Mouse (Mus musculus) granulocyte monocyte progenitor cell, adult 5-6 weeks (primary cell): ENCODE data around the gene Nenf. TPM values are rescaled to one million over a fixed set of nuclear protein-coding genes. Genes with fewer than 3 reads are reported as not detected.

Experiments
- ATAC-seq: replicated peaks from 2 replicates; pipeline ENCODE4 v1.8.0; 2016; ENCODE audit warnings: mild to moderate bottlenecking, moderate TSS enrichment, inconsistent platforms; ENCODE audit not compliant: poor library complexity, severe bottlenecking
- total RNA-seq, 2 experiments: library from RNA; stranded (forward) in 1 of 2; stranded (reverse) in 1 of 2; fragments of 200-712, 200-1000 nt in 1 of 2; fragments of >200 nt in 1 of 2; fragmentation: Nextera tagmentation in 1 of 2; gene quantifications; 2 replicates each; pipeline ENCODE4 v1.2.3; 2014 to 2017

Gene Nenf
- total RNA-seq (2014; fragmentation: Nextera tagmentation): 36.7 and 54.4 TPM in 2 replicates
- total RNA-seq (2017): 5.5 and 9.8 TPM in 2 replicates

- peak; percentile 81 for ATAC-seq
These were observed at the start of gene Nenf for GRCm38 (mm10) chr1:191317591-191318196. Gene Nenf (minus strand): TSS chr1:191318194.

GRCm38 (mm10) chr1:191364477-191364876 lies 46.5 kb upstream of the Nenf start:
- ATAC-seq: peak; percentile 88

DNA sequence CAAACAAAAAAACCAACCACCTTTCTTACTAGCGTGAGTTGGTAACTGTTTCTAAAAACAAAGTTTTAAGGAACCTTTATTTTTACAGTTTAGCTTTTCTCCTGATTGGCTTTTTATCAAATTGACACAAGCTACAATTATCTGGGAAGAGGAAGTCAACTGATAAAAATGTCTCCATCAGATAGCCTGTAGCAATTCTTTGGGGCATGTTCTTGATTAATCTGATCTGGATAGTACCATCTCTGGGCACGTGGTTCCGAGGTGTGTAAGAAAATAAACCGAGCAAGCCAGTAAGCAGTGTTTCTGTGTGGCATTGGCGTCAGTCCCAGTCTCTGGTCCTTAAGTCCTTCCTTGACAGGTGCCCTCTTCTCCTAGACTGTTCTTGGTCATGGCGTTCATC lies 44.4 kb upstream of the Nenf start:
- ATAC-seq: no peak

GRCm38 (mm10) chr1:191359478-191359877 lies 41.5 kb upstream of the Nenf start:
- ATAC-seq: no peak

GRCm38 (mm10) chr1:191356936-191357335 lies 38.9 kb upstream of the Nenf start:
- no peak for ATAC-seq

DNA sequence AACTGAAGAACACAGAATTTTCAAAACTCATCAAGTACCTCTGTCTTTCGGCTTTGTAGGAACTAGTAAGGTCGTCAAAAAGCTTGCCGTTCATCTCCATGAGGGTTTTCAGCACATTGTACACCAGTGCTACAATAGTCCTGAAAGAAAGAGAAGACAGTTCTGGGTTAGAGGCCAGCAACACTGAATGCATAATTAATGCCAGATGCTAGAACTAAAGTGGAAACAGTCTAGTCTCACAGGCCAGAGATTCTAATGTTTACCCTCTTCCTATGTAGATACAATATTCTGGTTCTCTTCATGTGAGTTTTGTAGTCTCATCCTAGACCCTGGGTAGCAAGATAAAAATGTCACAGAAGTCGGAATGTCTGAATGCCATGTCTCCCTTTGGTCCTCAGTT lies 35.8 kb upstream of the Nenf start:
- no peak for ATAC-seq

DNA sequence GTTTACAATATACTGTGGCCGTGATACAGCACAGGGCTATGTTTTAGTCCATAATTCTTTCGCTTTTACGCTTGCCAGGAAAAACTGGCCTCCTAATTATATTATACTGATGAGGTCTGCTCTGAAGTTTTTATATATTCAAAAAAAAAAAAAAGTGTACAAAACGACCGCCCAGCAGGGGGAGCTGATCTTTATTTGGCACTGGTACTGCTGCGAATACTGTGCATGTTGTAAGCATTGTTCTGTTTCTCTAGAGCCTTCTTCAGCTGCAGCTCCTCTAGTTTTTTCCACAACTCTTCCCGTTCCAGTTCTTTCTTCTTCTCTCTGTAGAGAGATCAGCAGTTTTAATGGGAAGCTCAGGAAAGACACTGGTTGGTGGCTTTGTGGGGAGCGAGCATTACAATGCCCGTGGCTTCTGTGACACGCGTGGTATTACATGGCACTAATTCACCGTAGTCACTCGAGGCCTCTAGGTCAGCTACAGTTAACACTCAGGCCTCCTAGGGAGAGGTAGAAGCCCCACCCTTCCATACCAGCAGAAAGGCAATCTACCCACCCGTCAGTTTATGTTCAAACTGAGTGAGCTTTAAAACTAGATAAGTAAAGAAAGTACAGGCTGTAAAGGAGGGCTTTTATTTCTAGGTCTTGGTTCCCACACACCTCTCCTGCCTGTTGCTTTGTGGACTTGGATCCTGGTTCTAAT lies 34.9 kb upstream of the Nenf start:
- no peak for ATAC-seq

GRCm38 (mm10) chr1:191350355-191350754 lies 32.4 kb upstream of the Nenf start:
- ATAC-seq: no peak

GRCm38 (mm10) chr1:191349486-191350037 lies 31.6 kb upstream of the Nenf start:
- ATAC-seq: no peak

- no peak for ATAC-seq
These were observed 31.0 kb upstream of the Nenf start for GRCm38 (mm10) chr1:191348996-191349395.

GRCm38 (mm10) chr1:191348592-191348991 lies 30.6 kb upstream of the Nenf start:
- no peak for ATAC-seq

- no peak for ATAC-seq
These were observed 29.6 kb upstream of the Nenf start for GRCm38 (mm10) chr1:191347602-191348001.

DNA sequence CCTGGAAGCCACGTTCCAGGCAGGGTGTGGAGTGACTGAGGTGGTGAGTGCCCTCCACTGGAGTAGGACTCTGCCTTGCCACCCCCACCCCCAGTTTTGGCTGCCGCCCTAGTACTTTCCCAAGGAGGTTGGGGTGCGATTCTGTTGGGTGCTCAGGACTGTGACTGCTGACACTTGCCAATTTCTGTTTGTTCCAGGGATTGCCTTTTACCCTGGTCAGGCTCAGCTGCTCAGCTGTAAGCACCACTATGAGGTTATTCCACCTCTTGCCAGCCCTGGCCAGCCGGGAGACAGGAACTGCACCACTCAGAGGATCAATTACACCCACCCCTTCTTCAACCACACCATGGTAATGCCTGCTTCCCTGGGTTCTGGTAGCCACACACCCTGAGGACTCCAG lies 22.5 kb upstream of the Nenf start:
- no peak for ATAC-seq

DNA sequence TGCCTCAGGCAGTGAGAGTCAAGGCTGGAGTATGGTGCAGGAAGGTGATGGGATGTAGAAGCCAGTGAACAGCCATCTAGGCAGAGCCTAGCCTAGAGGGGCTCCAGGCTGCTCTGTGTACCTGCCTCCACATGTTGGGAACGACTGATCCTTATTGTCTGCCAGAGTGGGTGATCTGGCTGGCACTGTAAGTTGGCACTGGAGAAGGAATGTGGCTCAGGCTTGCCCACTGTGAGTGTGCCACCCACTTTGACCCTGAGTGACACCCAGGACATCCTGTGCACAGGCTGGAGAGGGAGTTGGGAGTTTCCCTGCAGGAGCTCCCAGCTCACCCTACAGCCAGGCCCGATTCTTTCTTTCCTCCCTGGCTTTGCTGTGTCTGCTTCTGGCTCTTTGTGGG lies 21.9 kb upstream of the Nenf start:
- ATAC-seq: no peak

- ATAC-seq: peak; percentile 88
These were observed 16.5 kb upstream of the Nenf start for GRCm38 (mm10) chr1:191334500-191334899.

- no peak for ATAC-seq
These were observed 12.4 kb upstream of the Nenf start for GRCm38 (mm10) chr1:191330356-191330755.

GRCm38 (mm10) chr1:191328019-191328441 lies 10.0 kb upstream of the Nenf start:
- ATAC-seq: peak; percentile 45

DNA sequence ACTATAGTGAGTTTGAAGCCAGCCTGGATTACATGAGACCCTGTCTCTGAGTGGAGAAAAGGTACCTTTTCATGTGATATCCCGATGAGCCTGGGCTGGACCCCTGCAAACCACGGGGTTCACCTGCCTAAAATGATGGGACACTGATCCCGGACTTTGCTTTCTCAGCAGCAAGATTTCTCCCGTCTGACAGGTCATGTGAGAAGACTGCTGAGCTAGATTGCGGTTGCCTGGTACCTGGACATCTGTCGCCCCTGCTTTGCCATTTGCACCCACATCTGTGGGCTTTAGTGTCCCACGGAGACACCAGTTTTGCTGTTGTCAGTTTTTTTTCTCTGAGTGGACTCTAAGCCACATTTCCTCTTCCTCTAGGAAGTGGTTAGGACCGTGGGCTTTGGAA lies 9.3 kb upstream of the Nenf start:
- ATAC-seq: no peak

DNA sequence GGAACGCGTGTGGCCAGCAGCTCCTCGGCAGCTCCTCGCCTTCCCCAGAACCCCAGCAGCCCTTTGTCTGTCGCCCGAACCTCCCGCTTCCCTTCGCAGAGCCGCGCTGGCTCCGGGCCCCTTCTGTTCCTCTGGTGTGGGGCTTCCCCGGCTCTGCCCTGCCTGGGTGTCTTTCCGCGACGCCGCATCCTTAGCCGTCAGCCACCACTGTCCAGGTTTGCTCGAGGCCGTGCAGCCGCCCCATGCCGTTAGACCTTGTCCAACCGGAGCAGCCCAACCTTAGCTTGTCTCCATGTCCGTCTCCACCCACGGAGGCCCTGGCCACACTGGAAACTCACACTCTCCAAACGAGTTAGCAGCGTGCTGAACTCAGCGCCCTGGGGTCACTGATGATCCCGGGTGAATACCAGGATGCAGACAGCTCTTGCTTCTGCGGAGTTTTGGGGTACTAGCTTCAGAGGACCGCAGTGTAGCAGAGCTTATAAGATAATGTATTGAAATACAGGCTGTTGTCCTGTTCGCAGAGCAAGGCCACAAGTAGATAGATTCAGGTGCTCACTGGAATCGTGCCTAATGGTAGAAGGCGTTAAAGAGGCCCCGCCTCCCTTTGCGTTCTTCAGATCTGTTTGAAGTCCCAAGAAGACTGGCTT lies 8.4 kb upstream of the Nenf start:
- ATAC-seq: peak; percentile 39

DNA sequence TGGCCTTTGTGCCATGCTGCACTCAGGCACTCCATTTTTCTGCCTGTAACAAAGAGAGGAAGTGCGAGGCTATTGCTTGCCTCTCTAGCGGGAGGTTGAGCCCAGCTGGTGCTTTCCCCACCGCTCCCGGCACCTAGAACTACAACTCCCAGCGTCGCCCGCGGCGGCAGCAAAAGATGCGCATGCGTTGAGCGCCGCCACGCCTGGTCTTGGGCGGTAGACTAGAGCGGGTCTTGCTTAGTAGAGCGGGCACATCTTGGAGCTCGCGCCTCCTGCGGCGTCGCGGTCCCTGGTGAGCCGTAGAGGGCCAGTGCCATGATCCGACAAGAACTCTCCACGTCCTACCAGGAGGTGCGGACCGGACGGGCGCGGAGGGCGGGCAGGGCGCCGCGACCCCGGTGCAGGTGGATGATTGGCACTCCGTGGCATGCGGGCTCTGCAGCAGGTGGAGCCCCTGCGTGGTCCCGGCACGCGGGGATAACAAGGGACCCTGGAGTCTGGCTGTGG lies 7.8 kb upstream of the Nenf start, which contains the start of gene Tmem206:
Tmem206 (plus strand) TSS at position 187 of the 507 bp plus-strand sequence.
- ATAC-seq: peak; percentile 80
